Mouse (Mus musculus) lung, postnatal 0 days (tissue): ENCODE measurements around the gene Mettl16. TPM values are rescaled to one million over a fixed set of nuclear protein-coding genes. Genes with fewer than 3 reads are reported as not detected.

Source experiments
- ATAC-seq: fragments of 200-750 bp; cut with Nextera tagmentation; 2 replicates; pipeline ENCODE4 v1.8.0; 2017; ENCODE audit warnings: moderate library complexity
- DNase-seq: peaks from one replicate; pipeline ENCODE4 v3.0.0-alpha.2; 2016; ENCODE audit warnings: low spot score
- H3K27ac ChIP-seq: fragments of 300-500 bp; sonication (generic); 2 replicates; pipeline ENCODE4 v1.5.1; 2014; ENCODE audit warnings: antibody characterized with exemption, mild to moderate bottlenecking, low read length, mixed read lengths
- H3K27me3 ChIP-seq: fragments of 300-500 bp; sonication (generic); replicated peaks from 2 replicates; pipeline ENCODE4 v1.6.1; 2014; ENCODE audit warnings: low read length, mixed read lengths; ENCODE audit not compliant: insufficient read depth
- H3K36me3 ChIP-seq: fragments of 300-500 bp; sonication (generic); 2 replicates; pipeline ENCODE4 v1.6.1; 2014; ENCODE audit warnings: low read length, mixed read lengths; ENCODE audit not compliant: insufficient read depth
- H3K4me1 ChIP-seq: fragments of 300-500 bp; sonication (generic); 2 replicates; pipeline ENCODE4 v1.6.1; 2014; ENCODE audit warnings: antibody characterized with exemption, low read depth, low read length, mixed read lengths; ENCODE audit not compliant: insufficient read depth
- H3K4me2 ChIP-seq: fragments of 300-500 bp; sonication (generic); replicated peaks from 2 replicates; pipeline ENCODE4 v1.6.1; 2014; ENCODE audit warnings: low read depth, mild to moderate bottlenecking, low read length, moderate library complexity, mixed read lengths
- H3K4me3 ChIP-seq: fragments of 300-500 bp; sonication (generic); 2 replicates; pipeline ENCODE4 v1.5.1; 2014; ENCODE audit warnings: low read depth, low read length
- H3K9ac ChIP-seq: fragments of 300-500 bp; sonication (generic); replicated peaks from 2 replicates; pipeline ENCODE4 v1.6.1; 2014; ENCODE audit warnings: low read depth, mild to moderate bottlenecking
- H3K9me3 ChIP-seq: fragments of 300-500 bp; sonication (generic); 2 replicates; pipeline ENCODE4 v1.6.1; 2016; ENCODE audit warnings: low read length, mixed read lengths
- CTCF ChIP-seq: IDR thresholded peaks from 2 replicates; pipeline ENCODE4 v1.5.1; 2016; ENCODE audit warnings: antibody characterized with exemption, mild to moderate bottlenecking
- EP300 ChIP-seq: IDR thresholded peaks from 2 replicates; pipeline ENCODE4 v1.6.1; 2016; ENCODE audit warnings: antibody characterized with exemption, mild to moderate bottlenecking, control low read depth
- WGBS: fragments of 180-500 bp; shearing (Covaris S2); extraction: QIAGEN DNeasy Blood & Tissue Kit; methylation state at CpG from one replicate; pipeline ENCODE4 v1.1.7; 2014; 5-methylcytosine and 5-hydroxymethylcytosine counted together
- polyA plus RNA-seq: library from polyadenylated mRNA; unstranded; fragments of >200 nt; fragmentation: Nextera tagmentation; extraction: Ambion mirVana; gene quantifications from 2 replicates; pipeline ENCODE4 v1.2.1, GENCODE M21; 2015

Gene Mettl16
- polyA plus RNA-seq, 1 experiment from 2014 or later = 13.7 TPM

DNA sequence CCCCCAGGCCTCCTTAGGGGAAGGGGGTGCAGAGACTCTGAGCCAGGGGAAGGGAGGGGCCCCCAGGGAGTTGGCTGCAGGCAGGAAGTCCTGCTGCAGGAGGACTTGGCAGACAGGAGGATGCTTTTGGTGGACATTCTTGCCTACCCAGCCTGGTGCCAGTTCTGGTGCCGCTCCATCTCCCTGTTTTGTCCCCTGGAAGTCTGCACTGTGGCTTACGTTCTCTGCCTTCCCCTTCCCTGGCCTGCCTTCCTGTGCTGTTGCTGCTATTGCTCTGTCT, 72.7 kb downstream of the Mettl16 start:
- WGBS = 47% methylated on average over 2 of the region's 2 CpGs
- Histone ChIP-seq H3K36me3 (peaks cover 12% of the 10 kb centered on the region; the same call in 1 of the 2 replicates), H3K9ac (no peak overlapping the region), H3K27ac (no peak overlapping the region; the same call in 1 of the 2 replicates), H3K4me2 (no peak overlapping the region), H3K4me1 (peaks cover 8% of the 10 kb centered on the region; the same call in 1 of the 2 replicates), H3K27me3 (no peaks in the 10 kb centered on the region), H3K4me3 (no peak overlapping the region), H3K9me3 (no peaks in the 10 kb centered on the region)
- DNase-seq (peak; percentile 32), ATAC-seq (no peak)
- TF ChIP-seq EP300 (no peak), CTCF (no peak)

DNA sequence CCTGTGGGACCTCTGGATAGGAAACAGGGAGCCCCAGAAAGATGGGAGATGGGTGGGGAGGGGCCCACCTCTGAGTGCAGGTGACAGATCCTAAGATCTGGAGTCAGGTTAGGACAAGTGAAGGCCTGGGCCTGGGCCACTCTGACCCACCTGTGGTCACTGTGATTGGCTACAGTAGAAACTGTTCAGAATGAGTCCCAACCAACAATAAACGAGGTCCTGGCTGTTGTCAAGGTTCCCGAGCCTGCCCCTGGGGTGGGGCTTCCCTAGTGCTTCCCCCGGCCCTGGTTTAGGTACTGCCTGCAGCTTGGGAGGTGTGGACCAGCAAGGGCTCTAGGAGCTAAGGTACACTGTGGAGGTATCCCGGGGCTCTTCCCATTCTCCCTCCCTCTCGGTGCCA, 73.1 kb downstream of the Mettl16 start:
- Histone ChIP-seq H3K27ac (no peak overlapping the region; the same call in 1 of the 2 replicates), H3K9ac (no peak overlapping the region), H3K27me3 (no peaks in the 10 kb centered on the region), H3K4me3 (no peak overlapping the region), H3K9me3 (no peaks in the 10 kb centered on the region), H3K36me3 (peaks cover 12% of the 10 kb centered on the region; the same call in 1 of the 2 replicates), H3K4me1 (peaks cover 8% of the 10 kb centered on the region; the same call in 1 of the 2 replicates), H3K4me2 (no peak overlapping the region)
- no peak for ATAC-seq
- TF ChIP-seq CTCF (no peak), EP300 (no peak)
- WGBS = 52% methylated on average over 5 of the region's 5 CpGs
- DNase-seq = no peak

DNA sequence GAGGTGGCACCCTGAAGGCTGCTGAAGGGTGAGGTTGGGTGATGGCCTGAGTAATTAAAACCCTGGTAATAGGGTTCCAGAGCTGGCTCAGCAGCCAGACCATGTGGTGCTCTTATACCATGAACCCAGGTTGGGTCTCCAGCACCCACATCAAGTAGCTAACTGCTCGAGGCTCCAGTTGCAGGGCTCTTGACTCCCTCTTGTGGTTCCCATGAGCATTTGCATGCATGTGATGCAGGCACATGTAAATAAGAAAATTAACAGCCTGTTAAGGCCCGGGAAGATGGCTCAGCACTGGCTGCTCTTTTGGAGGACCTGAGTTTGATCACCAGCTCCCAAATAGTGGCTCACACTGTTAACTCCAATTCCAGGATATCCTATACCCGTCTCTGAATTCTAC, 75.2 kb downstream of the Mettl16 start:
- DNase-seq = peak; percentile 41
- H3K9ac ChIP-seq = no peak overlapping the region
- H3K27ac ChIP-seq = no peak overlapping the region
- H3K9me3 ChIP-seq = no peaks in the 10 kb centered on the region
- no peak for ATAC-seq
- WGBS = 63% methylated on average over 3 of the region's 3 CpGs
- H3K36me3 ChIP-seq = peaks cover 12% of the 10 kb centered on the region; the same call in 1 of the 2 replicates
- no peak for TF ChIP-seq EP300
- TF ChIP-seq CTCF = peak; percentile 62
- H3K4me3 ChIP-seq = no peak overlapping the region
- H3K27me3 ChIP-seq = no peaks in the 10 kb centered on the region
- no peaks in the 10 kb centered on the region for H3K4me1 ChIP-seq
- H3K4me2 ChIP-seq = no peak overlapping the region

DNA sequence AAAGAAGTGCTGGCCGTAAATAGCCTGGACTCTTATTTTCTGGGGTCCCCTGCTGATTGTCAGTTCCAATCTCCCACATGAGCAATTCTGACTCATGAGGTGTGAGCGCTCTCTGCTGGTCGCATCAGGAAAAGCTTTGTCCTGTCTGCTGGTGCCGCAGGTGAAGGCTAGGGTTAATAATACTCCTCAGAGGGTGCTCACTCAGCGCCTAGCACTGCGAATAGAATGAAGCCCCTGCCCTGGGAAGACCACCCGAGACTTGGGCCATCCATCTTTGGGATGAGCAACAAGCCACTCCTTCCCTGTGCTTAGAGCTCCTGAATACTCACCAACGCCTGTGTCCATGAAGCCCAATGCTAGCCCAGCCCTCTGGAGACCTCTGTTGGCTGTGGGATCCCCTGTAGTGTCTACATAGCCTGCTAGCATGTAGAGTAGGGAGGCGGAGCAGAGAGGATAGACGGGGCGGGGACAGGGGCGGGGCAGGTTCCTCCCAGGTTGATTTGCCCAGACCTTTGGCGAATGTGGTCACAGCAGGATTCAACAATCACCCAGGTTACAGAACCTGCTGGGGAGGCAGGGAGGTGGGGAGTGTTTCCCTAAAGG, 77.4 kb downstream of the Mettl16 start:
- 0 out of 2 replicates have a peak overlapping the region, but pooled peaks have one; percentile 38 for H3K27ac ChIP-seq
- 0 out of 2 replicates have a peak overlapping the region, but pooled peaks have one; percentile 38 for H3K4me2 ChIP-seq
- H3K27me3 ChIP-seq = no peaks in the 10 kb centered on the region
- H3K36me3 ChIP-seq = no peaks in the 10 kb centered on the region
- no peak overlapping the region for H3K4me3 ChIP-seq
- 7% methylated on average over 13 of the region's 13 CpGs for WGBS
- no peak for TF ChIP-seq EP300
- peak; percentile 88 for TF ChIP-seq CTCF
- DNase-seq (peak; percentile 86), ATAC-seq (peak; percentile 91)
- no peak overlapping the region for H3K9ac ChIP-seq
- H3K9me3 ChIP-seq = no peaks in the 10 kb centered on the region
- no peaks in the 10 kb centered on the region for H3K4me1 ChIP-seq

DNA sequence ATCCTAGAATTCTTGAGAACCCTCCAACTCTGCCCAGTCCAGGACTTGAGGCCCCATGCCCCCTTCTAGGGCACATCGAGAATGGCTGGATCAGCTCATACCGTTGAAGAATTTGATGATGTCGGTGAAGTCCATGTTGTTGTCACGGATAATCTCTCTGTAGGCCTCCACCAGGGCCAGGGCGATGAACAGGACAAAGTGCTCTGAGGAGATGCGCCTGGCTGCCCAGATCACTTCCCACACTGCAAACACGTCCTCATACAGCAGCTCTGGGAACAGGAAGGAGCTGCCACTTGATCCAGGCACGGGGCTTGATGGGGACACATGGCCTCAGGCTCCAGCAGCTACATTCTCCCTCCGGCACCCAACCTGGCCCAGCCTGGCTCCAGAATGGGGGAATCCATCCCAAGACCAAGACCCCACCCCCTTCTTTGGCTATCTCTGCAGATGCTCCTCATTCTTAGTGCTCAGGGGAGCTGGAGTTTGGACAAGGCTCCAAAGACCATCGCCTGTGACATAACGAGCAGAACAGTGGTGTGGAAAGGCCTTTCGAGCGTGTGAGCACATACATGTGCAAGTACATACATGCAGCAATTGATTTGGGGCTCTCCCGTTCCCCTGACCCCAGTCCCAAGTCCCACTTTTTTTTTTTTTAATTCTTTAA, 80.5 kb downstream of the Mettl16 start:
- TF ChIP-seq EP300 (no peak), CTCF (no peak)
- ATAC-seq (no peak), DNase-seq (no peak)
- Histone ChIP-seq H3K4me1 (no peaks in the 10 kb centered on the region), H3K27me3 (no peaks in the 10 kb centered on the region), H3K27ac (no peak overlapping the region), H3K9ac (no peak overlapping the region), H3K36me3 (no peaks in the 10 kb centered on the region), H3K4me3 (no peak overlapping the region), H3K4me2 (no peak overlapping the region), H3K9me3 (no peaks in the 10 kb centered on the region)
- WGBS = 77% methylated on average over 14 of the region's 14 CpGs

DNA sequence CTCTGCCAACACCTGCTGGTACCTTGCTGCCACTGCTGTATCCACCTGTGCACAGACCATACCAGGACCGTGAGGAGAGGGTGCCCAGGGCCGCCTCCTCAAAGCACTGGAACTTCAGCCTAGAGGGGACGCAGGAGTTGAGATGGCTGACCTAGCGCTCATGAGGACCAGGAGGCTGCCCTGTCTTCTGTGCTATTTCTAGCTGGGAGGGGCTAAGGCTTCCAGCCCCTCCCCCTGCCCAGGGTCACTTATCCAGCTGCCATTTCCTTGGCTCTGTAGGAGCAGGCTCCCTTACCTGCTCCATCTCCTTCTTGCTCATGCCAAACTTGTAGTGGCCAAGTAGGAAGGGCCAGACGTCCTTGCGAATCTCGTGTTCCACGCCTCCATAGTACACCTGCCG, 87.1 kb downstream of the Mettl16 start:
- Histone ChIP-seq H3K9me3 (no peaks in the 10 kb centered on the region), H3K4me3 (no peak overlapping the region), H3K4me2 (no peak overlapping the region), H3K27ac (no peak overlapping the region), H3K4me1 (no peaks in the 10 kb centered on the region), H3K9ac (no peak overlapping the region), H3K27me3 (no peaks in the 10 kb centered on the region), H3K36me3 (no peaks in the 10 kb centered on the region)
- DNase-seq = no peak
- WGBS = 81% methylated on average over 9 of the region's 9 CpGs
- no peak for TF ChIP-seq EP300
- no peak for TF ChIP-seq CTCF
- ATAC-seq = no peak
